Mouse (Mus musculus) liver, embryonic 14.5 days (tissue): ENCODE results near the gene Snrnp25.
A peak's percentile ranks its signal among the peaks of the same experiment; 100 is the strongest.

Experiments used
- CTCF ChIP-seq: IDR thresholded peaks from 2 replicates; pipeline ENCODE4 v1.5.1; 2016; ENCODE audit warnings: antibody characterized with exemption, low read depth, control low read depth
- EP300 ChIP-seq: IDR thresholded peaks from 2 replicates; pipeline ENCODE4 v1.6.1; 2016; ENCODE audit warnings: antibody characterized with exemption, low read depth

DNA sequence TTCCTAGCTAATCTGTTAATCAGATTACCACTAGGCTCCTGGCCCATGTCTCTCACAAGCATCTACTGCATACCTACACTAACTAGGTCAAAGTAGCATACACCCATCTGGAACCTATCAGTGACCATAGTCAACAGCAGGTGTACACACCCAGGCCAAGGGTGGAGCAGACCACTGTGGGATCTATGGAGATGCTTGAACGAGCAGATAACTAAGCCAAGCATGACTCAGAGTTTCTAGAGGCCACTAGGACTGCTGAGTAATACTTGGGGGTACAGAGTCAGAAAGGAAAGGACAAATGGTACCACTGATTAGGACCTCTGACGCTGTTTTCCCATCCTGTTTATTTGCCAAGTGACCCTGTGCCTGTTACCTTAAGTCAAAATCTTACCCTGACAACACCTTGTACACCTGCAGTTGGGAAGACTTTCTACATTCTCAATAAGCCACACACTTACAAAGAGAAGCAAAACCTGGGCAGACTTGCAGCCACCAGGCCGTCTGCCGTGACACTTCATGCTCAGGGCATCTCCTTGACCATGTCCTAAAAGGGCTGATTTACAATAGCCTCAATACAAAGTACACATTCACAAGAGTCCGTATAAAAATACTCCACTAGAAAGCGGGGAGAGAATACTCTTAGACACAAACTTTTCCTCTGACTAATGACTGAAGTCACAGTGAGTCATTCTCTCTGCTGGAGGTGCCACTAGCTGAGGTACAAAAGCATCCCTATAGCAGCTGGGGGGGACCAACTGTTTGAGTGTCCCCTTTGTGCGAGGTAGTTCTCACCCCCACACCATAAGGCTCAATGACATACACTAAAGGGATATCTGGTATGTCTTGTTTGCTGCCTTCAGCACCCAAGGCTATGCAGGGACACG lies 45.9 kb downstream of the Snrnp25 start:
- TF ChIP-seq CTCF (no peak), EP300 (peak; percentile 100)
